Mouse (Mus musculus): ENCODE data around the gene Sectm1a.

DNA sequence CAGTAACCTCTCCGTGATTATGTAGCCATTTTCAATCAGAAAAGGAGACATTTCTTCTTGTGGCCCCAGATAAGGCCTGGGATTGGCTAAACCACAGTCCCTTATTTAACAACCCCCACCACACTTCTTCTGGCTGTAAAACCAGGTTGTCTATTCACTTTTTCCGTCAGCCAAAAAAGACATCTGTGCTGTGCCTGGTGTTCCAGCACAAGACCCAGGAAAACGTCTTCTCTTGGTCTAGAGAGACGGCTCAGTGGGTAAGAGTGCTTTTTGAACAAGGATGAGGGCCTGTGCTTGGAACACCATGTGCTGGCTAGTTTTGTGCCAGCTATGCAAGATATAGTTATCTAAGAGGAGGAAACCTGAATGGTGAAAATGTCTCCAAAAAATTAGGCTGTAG lies 42.4 kb upstream of the Sectm1a start:
- TF ChIP-seq POLR2A (IDR thresholded peaks at IDR 0.05; ENCODE audit: control insufficient read depth, low read depth, low read length) (no peak), CTCF (IDR thresholded peaks at IDR 0.05; ENCODE audit: control insufficient read depth, insufficient read depth, insufficient replicate concordance, low read depth, low read length) (no peak)
